Mouse (Mus musculus): Measurements from ENCODE around the gene Ascl5.
A peak's percentile ranks its signal among the peaks of the same experiment; 100 is the strongest.

Ascl5 gene

GRCm38 (mm10) chr1:136051465-136051864 lies 861 bp downstream of the Ascl5 start:
- peak; percentile 80 for DNase-seq (ENCODE audit: low read depth, low spot score)

GRCm38 (mm10) chr1:136052547-136052946 lies 1.9 kb downstream of the Ascl5 start, which contains the start of gene Cacna1s:
Cacna1s (plus strand) TSS chr1:136052750.
- no peak for DNase-seq (ENCODE audit: low read depth, low spot score)

- peak; percentile 89 for DNase-seq (ENCODE audit: low read depth, low spot score)
Observed at GRCm38 (mm10) chr1:136055771-136056170, 5.2 kb downstream of the Ascl5 start.

- no peak for DNase-seq (ENCODE audit: low read depth, low spot score)
Observed at GRCm38 (mm10) chr1:136058594-136058993, 8.0 kb downstream of the Ascl5 start.

GRCm38 (mm10) chr1:136061041-136061789 lies 10.6 kb downstream of the Ascl5 start:
- DNase-seq (ENCODE audit: low read depth, low spot score): no peak

- DNase-seq (ENCODE audit: low read depth, low spot score): no peak
Observed at GRCm38 (mm10) chr1:136061790-136062141, 11.2 kb downstream of the Ascl5 start.

- no peak for DNase-seq (ENCODE audit: low read depth, low spot score)
Observed at GRCm38 (mm10) chr1:136063991-136064390, 13.4 kb downstream of the Ascl5 start.

- no peak for DNase-seq (ENCODE audit: low read depth, low spot score)
Observed at GRCm38 (mm10) chr1:136066621-136067020, 16.0 kb downstream of the Ascl5 start.

GRCm38 (mm10) chr1:136067579-136067978 lies 17.0 kb downstream of the Ascl5 start:
- DNase-seq (ENCODE audit: low read depth, low spot score): no peak

GRCm38 (mm10) chr1:136076086-136076485 lies 25.5 kb downstream of the Ascl5 start:
- DNase-seq (ENCODE audit: low read depth, low spot score): no peak

GRCm38 (mm10) chr1:136077656-136078055 lies 27.1 kb downstream of the Ascl5 start:
- DNase-seq (ENCODE audit: low read depth, low spot score): no peak

- DNase-seq (ENCODE audit: low read depth, low spot score): no peak
Observed at GRCm38 (mm10) chr1:136081161-136081560, 30.6 kb downstream of the Ascl5 start.

GRCm38 (mm10) chr1:136085988-136086685 lies 35.5 kb downstream of the Ascl5 start:
- no peak for DNase-seq (ENCODE audit: low read depth, low spot score)

GRCm38 (mm10) chr1:136089368-136090165 lies 39.0 kb downstream of the Ascl5 start:
- DNase-seq (ENCODE audit: low read depth, low spot score): peak; percentile 46

GRCm38 (mm10) chr1:136093726-136094125 lies 43.1 kb downstream of the Ascl5 start:
- DNase-seq (ENCODE audit: low read depth, low spot score): no peak

GRCm38 (mm10) chr1:136094807-136095206 lies 44.2 kb downstream of the Ascl5 start:
- DNase-seq (ENCODE audit: low read depth, low spot score): no peak
